Mouse (Mus musculus): Measurements from ENCODE around the gene Cpsf6. TPM values are rescaled to one million over a fixed set of nuclear protein-coding genes. Genes with fewer than 3 reads are reported as not detected.

Cpsf6 gene
- polyA plus RNA-seq, 1 experiment: 64.9 TPM

- TF ChIP-seq CTCF (IDR thresholded peaks at IDR 0.05; ENCODE audit: control insufficient read depth, insufficient read depth, low read length) (no peak), POLR2A (IDR thresholded peaks at IDR 0.05; ENCODE audit: borderline replicate concordance, control insufficient read depth, low read depth, low read length) (no peak)
- 71% methylated on average over 7 of the region's 7 CpGs for WGBS
- peaks cover 2% of the 10 kb centered on the region; the same call in 1 of the 2 replicates for H3K4me1 ChIP-seq (ENCODE audit: control insufficient read depth, insufficient read depth, low read length)
- H3K27ac ChIP-seq (ENCODE audit: control insufficient read depth, insufficient read depth, low read depth, low read length, poor library complexity): no peak overlapping the region
- H3K4me3 ChIP-seq (replicated peaks; ENCODE audit: control insufficient read depth, low read depth, low read length): no peak overlapping the region
These were observed 41.7 kb upstream of the Cpsf6 start for GRCm38 (mm10) chr10:117421283-117422107.

GRCm38 (mm10) chr10:117420502-117421282 is 40.9 kb upstream of the Cpsf6 start:
- no peak for TF ChIP-seq CTCF (IDR thresholded peaks at IDR 0.05; ENCODE audit: control insufficient read depth, insufficient read depth, low read length)
- no peak for TF ChIP-seq POLR2A (IDR thresholded peaks at IDR 0.05; ENCODE audit: borderline replicate concordance, control insufficient read depth, low read depth, low read length)
- WGBS: 82% methylated on average over 9 of the region's 9 CpGs
- peaks cover 2% of the 10 kb centered on the region; the same call in 1 of the 2 replicates for H3K4me1 ChIP-seq (ENCODE audit: control insufficient read depth, insufficient read depth, low read length)
- H3K4me3 ChIP-seq (replicated peaks; ENCODE audit: control insufficient read depth, low read depth, low read length): no peak overlapping the region
- no peak overlapping the region for H3K27ac ChIP-seq (ENCODE audit: control insufficient read depth, insufficient read depth, low read depth, low read length, poor library complexity)

- no peak for TF ChIP-seq CTCF (IDR thresholded peaks at IDR 0.05; ENCODE audit: control insufficient read depth, insufficient read depth, low read length)
- TF ChIP-seq POLR2A (IDR thresholded peaks at IDR 0.05; ENCODE audit: borderline replicate concordance, control insufficient read depth, low read depth, low read length): no peak
These were observed 39.9 kb upstream of the Cpsf6 start for GRCm38 (mm10) chr10:117419577-117420290.

GRCm38 (mm10) chr10:117418668-117419237 is 38.9 kb upstream of the Cpsf6 start:
- Histone ChIP-seq H3K27ac (ENCODE audit: control insufficient read depth, insufficient read depth, low read depth, low read length, poor library complexity) (no peak overlapping the region), H3K4me1 (ENCODE audit: control insufficient read depth, insufficient read depth, low read length) (peaks cover 2% of the 10 kb centered on the region; the same call in 1 of the 2 replicates), H3K4me3 (replicated peaks; ENCODE audit: control insufficient read depth, low read depth, low read length) (peak overlapping the region; percentile 54)
- TF ChIP-seq POLR2A (IDR thresholded peaks at IDR 0.05; ENCODE audit: borderline replicate concordance, control insufficient read depth, low read depth, low read length): no peak
- no peak for TF ChIP-seq CTCF (IDR thresholded peaks at IDR 0.05; ENCODE audit: control insufficient read depth, insufficient read depth, low read length)
- WGBS: 43% methylated on average over 24 of the region's 24 CpGs

More at GRCm38 (mm10) chr10:117419577-117420290, 39.9 kb upstream of the Cpsf6 start:
- H3K4me1 ChIP-seq (ENCODE audit: control insufficient read depth, insufficient read depth, low read length): peaks cover 2% of the 10 kb centered on the region; the same call in 1 of the 2 replicates
- 73% methylated on average over 8 of the region's 8 CpGs for WGBS
- no peak overlapping the region for H3K4me3 ChIP-seq (replicated peaks; ENCODE audit: control insufficient read depth, low read depth, low read length)
- no peak overlapping the region for H3K27ac ChIP-seq (ENCODE audit: control insufficient read depth, insufficient read depth, low read depth, low read length, poor library complexity)

- H3K4me3 ChIP-seq (replicated peaks; ENCODE audit: control insufficient read depth, low read depth, low read length): peak overlapping the region; percentile 54
- TF ChIP-seq CTCF (IDR thresholded peaks at IDR 0.05; ENCODE audit: control insufficient read depth, insufficient read depth, low read length) (no peak), POLR2A (IDR thresholded peaks at IDR 0.05; ENCODE audit: borderline replicate concordance, control insufficient read depth, low read depth, low read length) (no peak)
- H3K27ac ChIP-seq (ENCODE audit: control insufficient read depth, insufficient read depth, low read depth, low read length, poor library complexity): peak overlapping the region; percentile 43; the same call in 1 of the 2 replicates
- peaks cover 2% of the 10 kb centered on the region; the same call in 1 of the 2 replicates for H3K4me1 ChIP-seq (ENCODE audit: control insufficient read depth, insufficient read depth, low read length)
- WGBS: 5% methylated on average over 18 of the region's 18 CpGs
These were observed 38.2 kb upstream of the Cpsf6 start for GRCm38 (mm10) chr10:117417772-117418667.

- no peak overlapping the region for H3K27ac ChIP-seq (ENCODE audit: control insufficient read depth, insufficient read depth, low read depth, low read length, poor library complexity)
- peak overlapping the region; percentile 15 for H3K4me3 ChIP-seq (replicated peaks; ENCODE audit: control insufficient read depth, low read depth, low read length)
These were observed 37.6 kb upstream of the Cpsf6 start for GRCm38 (mm10) chr10:117417470-117417767.

More at GRCm38 (mm10) chr10:117417470-117417767, 37.6 kb upstream of the Cpsf6 start:
- no peak for TF ChIP-seq POLR2A (IDR thresholded peaks at IDR 0.05; ENCODE audit: borderline replicate concordance, control insufficient read depth, low read depth, low read length)
- TF ChIP-seq CTCF (IDR thresholded peaks at IDR 0.05; ENCODE audit: control insufficient read depth, insufficient read depth, low read length): no peak
- H3K4me1 ChIP-seq (ENCODE audit: control insufficient read depth, insufficient read depth, low read length): peaks cover 2% of the 10 kb centered on the region; the same call in 1 of the 2 replicates
- 1% methylated on average over 9 of the region's 9 CpGs for whole genome bisulfite sequencing
